Mouse (Mus musculus): ENCODE measurements at regions not wholly inside any gene's neighbourhood (a gene's known extent, or its start where the extent isn't known, plus 50 kb on each side); places are given as distances from the start of the nearest gene placed in this dataset.

DNA sequence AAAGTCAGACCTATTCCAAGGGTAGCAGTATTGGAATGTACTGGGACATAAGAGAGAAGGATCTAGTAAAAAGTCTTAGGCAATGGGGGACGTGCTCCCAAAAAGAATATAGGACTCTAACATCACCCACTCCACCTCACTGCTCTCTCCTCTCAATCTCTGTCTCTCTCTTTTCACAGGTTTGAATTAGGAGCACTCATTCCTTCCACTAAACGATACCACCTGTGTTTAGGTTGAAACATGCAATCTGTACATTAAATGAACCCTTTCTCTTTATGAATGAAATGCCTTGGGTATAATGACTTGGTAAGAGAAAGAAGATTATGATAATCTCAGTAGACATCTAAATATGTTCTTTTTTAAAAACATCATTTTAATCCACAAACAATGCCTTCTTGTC is 129.4 kb downstream of the Zpld1 start:
- TF ChIP-seq CTCF (conservative IDR thresholded peaks at IDR 0.05) = no peak
- Histone ChIP-seq H3K4me3 (no peak overlapping the region), H3K27ac (no peak overlapping the region)
- no peak for DNase-seq (ENCODE audit: low spot score in 2 of 2)

DNA sequence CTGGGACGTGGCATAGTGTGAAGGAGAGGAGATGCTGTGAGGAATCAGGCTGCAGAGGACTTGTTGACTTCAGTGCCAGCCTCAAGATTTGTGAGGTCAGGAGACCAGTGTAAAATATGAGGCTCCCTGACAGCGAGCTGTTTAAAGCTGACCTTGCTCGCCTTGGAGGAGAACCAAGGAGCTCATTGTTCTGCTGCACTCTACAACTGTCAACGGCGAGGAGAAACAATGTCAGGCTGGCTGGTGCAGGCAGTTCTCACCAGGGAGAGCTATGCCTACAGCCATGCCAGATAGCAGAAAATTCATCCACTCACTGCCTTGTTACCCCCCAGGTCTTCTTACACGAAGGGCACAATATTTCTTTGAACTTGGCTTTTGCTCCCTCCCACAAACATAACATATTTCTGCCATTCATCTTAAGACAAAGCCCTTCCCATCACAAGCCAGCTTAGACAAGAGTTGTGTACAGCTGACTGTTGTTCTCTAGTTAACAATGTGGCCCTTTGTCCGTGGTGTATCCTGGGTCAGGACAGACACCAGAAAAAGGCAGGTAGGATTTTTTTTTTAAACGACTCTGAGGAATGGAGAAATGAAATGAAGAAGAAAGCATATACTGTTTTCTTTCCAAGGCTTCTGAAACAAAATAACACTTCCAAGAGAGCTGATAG is 131.5 kb downstream of the Zpld1 start:
- Histone ChIP-seq H3K27ac (no peak overlapping the region), H3K4me3 (no peak overlapping the region)
- no peak for DNase-seq (ENCODE audit: low spot score in 2 of 2)
- no peak for TF ChIP-seq CTCF (conservative IDR thresholded peaks at IDR 0.05)

DNA sequence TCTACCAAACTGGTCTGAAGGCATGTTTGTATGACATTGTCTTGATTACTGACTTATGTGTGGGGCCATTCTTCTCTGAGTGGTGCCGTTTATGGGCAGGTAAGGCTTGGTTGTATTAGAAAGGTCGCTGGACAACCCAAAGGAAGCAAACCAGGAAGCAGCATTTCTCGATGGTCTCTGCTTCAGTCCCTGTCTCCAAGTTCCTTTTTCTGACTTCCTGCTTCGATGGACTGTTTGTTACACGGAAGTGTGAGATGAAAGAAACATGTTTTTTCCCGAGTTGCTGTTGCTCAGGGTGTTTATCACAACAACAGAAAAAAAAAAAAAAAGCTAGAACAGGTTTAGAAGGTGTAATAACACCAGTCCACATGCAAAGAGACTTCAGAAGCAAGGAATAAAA is 134.9 kb downstream of the Zpld1 start:
- H3K27ac ChIP-seq = no peak overlapping the region
- H3K4me3 ChIP-seq = no peak overlapping the region
- TF ChIP-seq CTCF (conservative IDR thresholded peaks at IDR 0.05) = no peak
- no peak for DNase-seq (ENCODE audit: low spot score in 2 of 2)

DNA sequence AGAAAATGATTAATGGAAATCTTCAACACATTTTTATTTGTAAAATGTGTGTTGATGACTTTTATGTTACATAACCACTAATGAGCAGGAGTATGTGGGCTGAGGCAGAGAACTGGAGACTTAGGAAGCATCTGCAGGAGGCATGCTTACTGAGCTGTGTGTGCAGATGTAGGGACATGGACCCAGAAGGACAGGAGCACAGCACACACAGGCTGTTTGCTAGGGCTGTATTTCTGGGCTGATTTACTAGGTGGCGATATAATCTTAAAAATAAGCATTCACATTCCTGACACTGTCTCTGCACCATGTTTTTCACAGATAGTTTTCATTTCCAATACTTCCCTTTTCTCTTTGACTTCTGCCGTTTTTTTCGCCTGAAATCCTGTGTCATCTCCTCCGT is 146.1 kb downstream of the Zpld1 start:
- H3K27ac ChIP-seq = peak overlapping the region; percentile 76
- no peak overlapping the region for H3K4me3 ChIP-seq
- peak; percentile 82 for TF ChIP-seq CTCF (conservative IDR thresholded peaks at IDR 0.05)
- peak; percentile 49 to 68 for DNase-seq (ENCODE audit: low spot score in 2 of 2)

DNA sequence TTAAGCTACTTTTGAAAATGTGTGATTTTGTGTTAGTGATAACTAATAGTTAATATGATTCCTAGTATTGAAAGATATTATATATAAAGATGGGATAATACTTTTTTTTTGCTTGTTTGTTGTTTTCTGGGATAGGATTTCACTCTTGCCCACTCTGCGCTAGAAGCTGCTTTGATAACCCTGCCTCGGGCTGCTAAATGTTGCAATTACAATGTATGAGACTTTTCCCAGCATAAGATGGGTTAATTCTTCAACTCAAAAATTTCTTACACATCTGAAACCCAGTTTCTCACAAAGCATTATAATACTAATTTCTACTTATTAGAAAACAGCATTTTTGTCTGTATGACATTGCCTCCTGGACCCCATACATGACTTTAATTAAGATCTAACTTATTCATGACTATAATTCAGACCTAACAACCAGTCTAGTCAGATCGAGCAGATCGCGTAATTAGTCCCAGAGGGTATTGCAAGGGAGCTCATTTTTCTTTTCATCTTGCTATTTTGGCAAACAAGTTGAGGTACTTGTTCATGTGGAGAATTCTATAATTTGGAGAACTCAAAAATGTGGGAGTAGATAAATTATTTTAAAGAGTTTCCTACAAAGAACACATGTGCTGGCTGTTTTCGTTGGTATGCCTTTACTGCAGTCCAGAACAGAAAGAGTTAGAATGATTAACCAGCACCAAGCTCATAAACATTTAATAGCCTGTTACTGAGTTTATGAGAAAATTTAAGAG is 155.2 kb downstream of the Zpld1 start:
- no peak for TF ChIP-seq CTCF (conservative IDR thresholded peaks at IDR 0.05)
- DNase-seq (ENCODE audit: low spot score in 2 of 2) = no peak
- Histone ChIP-seq H3K27ac (no peak overlapping the region), H3K4me3 (no peak overlapping the region)

DNA sequence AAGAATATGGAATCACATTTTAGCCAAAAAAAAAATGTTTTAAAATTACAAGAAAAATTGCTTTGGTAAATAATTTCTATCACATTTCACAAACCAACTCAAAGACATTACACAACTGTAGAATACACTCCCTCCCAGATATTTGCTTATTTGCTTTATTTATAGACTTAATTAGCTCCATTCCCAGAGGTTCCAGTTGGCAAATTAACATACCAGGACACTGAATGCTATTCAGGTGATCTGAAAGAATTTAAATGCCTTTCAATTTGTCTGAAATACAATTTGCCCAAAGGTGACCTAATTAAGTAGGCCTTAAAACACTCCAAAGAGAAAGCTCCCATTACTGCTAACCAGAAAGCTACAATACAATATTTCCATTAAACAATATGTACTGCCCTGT is 162.8 kb downstream of the Zpld1 start:
- TF ChIP-seq CTCF (conservative IDR thresholded peaks at IDR 0.05) = no peak
- Histone ChIP-seq H3K27ac (no peak overlapping the region), H3K4me3 (no peak overlapping the region)
- DNase-seq (ENCODE audit: low spot score in 2 of 2) = no peak

DNA sequence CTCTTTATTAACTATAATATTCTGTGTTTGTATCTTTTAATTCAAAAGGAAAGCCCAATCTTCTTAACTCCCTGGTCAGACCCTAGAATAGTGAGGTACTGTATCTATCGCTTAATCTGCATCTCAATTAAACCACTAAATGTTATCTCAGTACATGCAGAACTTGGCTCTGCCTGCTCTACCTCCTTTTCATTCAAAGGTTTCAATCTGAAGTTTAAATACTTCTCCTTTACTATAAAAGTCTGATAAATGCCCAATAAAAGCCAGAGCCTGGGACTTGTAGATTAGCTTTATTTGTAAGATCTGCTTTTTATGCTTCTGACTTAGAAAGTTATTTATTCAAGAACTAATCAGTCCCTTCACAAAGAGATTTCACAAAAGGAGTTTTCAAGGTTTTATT is 200.1 kb downstream of the Zpld1 start:
- TF ChIP-seq CTCF (conservative IDR thresholded peaks at IDR 0.05) = no peak
- DNase-seq (ENCODE audit: low spot score in 2 of 2) = no peak
- H3K4me3 ChIP-seq = no peak overlapping the region
- H3K27ac ChIP-seq = no peak overlapping the region

DNA sequence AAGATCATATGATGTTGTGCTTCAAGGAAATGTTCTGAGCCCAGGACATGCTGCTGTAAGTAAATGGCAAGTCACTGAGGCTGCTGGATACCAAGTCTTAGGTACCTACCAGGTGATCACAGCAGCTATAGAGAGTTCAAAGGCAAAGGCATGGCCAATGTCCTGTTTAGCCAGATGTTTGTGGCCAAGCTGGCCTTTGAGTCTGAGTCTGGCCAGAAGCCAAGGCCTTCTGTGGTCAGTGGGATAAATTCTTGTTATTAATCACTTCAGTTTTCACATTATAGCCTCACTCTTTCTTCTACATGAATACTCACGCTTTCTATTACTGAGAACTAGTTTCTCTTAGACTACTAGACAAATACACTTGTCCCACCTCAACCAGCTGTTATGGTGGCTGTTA is 210.3 kb downstream of the Zpld1 start:
- DNase-seq (ENCODE audit: low spot score in 2 of 2) = no peak
- Histone ChIP-seq H3K4me3 (no peak overlapping the region), H3K27ac (no peak overlapping the region)
- TF ChIP-seq CTCF (conservative IDR thresholded peaks at IDR 0.05) = no peak

DNA sequence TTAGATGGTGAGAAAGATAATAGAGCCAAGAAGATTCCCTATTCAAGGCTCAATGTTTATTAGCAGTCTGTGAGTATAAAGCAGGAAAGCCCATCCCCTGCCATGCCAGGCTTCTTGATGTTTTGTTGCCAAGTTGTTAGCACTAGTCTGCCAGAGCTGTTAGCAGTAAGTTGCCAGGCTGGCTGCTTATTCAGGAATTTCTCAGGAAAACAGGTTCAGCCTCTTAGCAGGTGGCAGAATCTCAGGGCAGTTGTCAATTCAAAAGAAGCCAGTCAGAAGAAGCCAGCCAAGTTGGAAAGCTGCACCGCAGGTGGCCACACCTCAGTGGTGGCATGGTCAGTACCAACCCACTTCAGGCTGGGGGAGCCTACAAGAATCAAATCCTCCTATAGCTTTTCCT is 221.6 kb downstream of the Zpld1 start:
- DNase-seq (ENCODE audit: low spot score in 2 of 2) = no peak
- H3K4me3 ChIP-seq = no peak overlapping the region
- no peak for TF ChIP-seq CTCF (conservative IDR thresholded peaks at IDR 0.05)
- H3K27ac ChIP-seq = no peak overlapping the region

DNA sequence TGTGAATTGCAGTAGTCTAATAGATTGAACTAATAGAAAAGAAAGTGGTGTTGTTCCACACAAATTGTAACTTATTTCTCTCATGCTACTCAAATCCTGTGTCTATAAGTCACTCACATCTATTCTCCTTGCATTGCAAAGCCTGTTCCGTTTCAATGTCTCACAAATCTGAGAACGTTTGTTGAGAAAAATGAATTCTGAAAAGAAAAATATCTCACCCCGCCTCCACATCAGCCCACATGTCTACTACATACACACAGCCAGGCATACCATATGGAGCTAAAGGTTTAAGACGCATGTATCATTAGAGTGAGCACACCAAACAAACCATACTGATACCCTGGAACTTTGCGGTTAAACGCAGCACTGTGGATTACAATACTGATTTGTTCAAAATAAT is 258.0 kb downstream of the Zpld1 start:
- no peak overlapping the region for H3K27ac ChIP-seq
- TF ChIP-seq CTCF (conservative IDR thresholded peaks at IDR 0.05) = no peak
- no peak overlapping the region for H3K4me3 ChIP-seq
- DNase-seq (ENCODE audit: low spot score in 2 of 2) = peak; percentile 7 to 9

DNA sequence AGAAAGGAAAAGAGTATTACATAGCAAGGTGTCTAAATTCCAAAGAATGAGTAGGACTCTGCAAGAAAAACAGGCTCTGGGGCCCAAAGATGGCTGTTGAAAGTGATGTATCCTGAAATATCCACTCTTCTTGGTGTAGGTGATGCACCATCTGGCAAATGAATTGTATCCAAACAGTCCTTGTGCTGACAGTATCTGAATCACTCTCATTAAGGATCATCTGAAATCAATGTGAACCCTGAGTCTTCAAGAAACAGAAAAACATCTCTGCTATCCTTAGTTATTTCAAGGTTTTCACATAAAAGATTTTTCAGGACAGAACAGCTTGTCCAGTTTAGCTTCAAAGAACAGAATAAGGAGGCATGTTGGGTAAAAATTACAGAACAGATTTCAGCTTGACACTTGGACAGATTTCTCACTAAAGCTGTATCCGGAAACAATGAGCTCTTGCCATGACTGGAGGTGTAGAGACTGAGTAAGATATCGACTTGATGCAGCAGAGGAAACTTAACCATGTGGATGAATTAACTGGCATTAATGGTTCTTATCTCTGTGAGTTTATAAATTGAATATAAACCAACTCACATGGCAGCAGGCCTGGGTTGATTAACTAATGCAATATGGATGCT is 296.0 kb downstream of the Zpld1 start:
- DNase-seq (ENCODE audit: low spot score in 2 of 2) = peak in 1 of 2 experiments; percentile 45
- Histone ChIP-seq H3K4me3 (no peak overlapping the region), H3K27ac (peak overlapping the region; percentile 76)
- no peak for TF ChIP-seq CTCF (conservative IDR thresholded peaks at IDR 0.05)

DNA sequence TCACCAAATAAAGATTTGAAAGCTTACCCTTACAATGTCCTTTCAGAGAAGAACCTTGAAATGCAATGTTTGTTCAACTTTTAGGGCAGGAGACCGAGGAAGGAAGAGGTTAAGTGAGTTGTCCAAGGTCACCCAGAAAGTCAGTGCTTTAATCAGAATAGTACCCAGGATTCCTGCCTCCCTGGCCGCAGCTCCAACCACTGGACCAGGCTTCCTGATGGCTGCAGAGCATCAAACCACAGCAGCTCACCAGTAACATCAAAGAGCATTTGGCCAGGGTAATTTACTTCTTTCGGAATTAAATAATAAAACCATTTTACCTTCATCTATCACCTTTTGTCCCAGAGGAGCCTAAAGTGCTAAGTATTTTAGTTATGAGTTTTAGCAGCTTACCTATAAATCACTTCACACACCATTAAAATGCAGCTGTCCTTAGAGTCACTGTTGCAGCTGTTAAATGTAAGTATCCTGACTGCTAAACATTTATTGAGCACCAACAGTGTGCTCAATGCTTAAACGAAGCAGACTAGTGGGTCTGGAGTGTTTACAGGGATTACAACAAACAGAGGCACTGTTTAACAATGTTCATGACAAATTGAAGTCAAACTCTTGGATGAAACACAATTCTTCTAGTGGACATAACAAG is 306.1 kb downstream of the Zpld1 start:
- DNase-seq (ENCODE audit: low spot score in 2 of 2) = no peak
- Histone ChIP-seq H3K27ac (no peak overlapping the region), H3K4me3 (no peak overlapping the region)
- TF ChIP-seq CTCF (conservative IDR thresholded peaks at IDR 0.05) = no peak

DNA sequence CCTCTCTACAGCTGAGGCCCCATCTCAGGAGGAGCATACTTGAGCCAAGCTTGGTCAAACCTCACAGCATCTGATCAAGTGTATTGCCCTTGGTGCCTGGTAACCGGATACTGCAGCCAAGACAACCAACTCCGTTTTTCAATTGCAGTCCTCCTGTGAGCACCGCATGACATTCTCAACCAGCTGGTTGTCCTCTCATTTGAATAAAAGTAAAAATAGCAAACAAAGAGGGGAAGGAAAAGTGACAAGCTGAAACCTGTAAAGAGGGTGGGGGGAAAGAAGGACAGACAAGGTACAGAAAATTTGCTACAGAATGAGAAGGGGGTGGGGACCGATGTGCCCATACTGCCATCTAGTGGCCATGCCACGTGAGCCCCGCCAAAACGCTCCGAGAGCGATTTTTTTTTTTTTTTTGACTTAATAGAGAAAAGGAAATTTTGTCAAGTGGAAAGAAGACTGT is 314.0 kb downstream of the Zpld1 start:
- DNase-seq (ENCODE audit: low spot score in 2 of 2) = peak; percentile 55 to 77
- Histone ChIP-seq H3K27ac (peak overlapping the region; percentile 87), H3K4me3 (peak overlapping the region; percentile 49)
- peak; percentile 94 for TF ChIP-seq CTCF (conservative IDR thresholded peaks at IDR 0.05)

All from layer of hippocampus, adult 2 months (tissue).